Mouse (Mus musculus) liver, embryonic 15.5 days (tissue): Measurements from ENCODE around the gene Tec. TPM values are rescaled to one million over a fixed set of nuclear protein-coding genes. Genes with fewer than 3 reads are reported as not detected.

Experiments used
- ATAC-seq: fragments of 200-750 bp; cut with Nextera tagmentation; 2 replicates; pipeline ENCODE4 v1.8.0; 2017; ENCODE audit warnings: moderate number of reproducible peaks, mild to moderate bottlenecking, moderate library complexity; ENCODE audit not compliant: insufficient read depth
- H3K27ac ChIP-seq: fragments of 300-500 bp; sonication (generic); replicated peaks from 2 replicates; pipeline ENCODE4 v1.5.1; 2015; ENCODE audit warnings: mild to moderate bottlenecking, inconsistent platforms
- H3K27me3 ChIP-seq: fragments of 300-500 bp; sonication (generic); 2 replicates; pipeline ENCODE4 v1.6.1; 2015; ENCODE audit warnings: mild to moderate bottlenecking, inconsistent platforms
- H3K36me3 ChIP-seq: fragments of 300-500 bp; sonication (generic); replicated peaks from 2 replicates; pipeline ENCODE4 v1.6.1; 2015; ENCODE audit warnings: moderate library complexity, mild to moderate bottlenecking, inconsistent platforms
- H3K4me1 ChIP-seq: fragments of 300-500 bp; sonication (generic); replicated peaks from 2 replicates; pipeline ENCODE4 v1.6.1; 2015; ENCODE audit warnings: inconsistent platforms
- H3K4me2 ChIP-seq: fragments of 300-500 bp; sonication (generic); 2 replicates; pipeline ENCODE4 v1.6.1; 2015; ENCODE audit warnings: moderate library complexity, mild to moderate bottlenecking, inconsistent platforms
- H3K4me3 ChIP-seq: fragments of 300-500 bp; sonication (generic); replicated peaks from 2 replicates; pipeline ENCODE4 v1.5.1; 2015; ENCODE audit warnings: mild to moderate bottlenecking, inconsistent platforms
- H3K9ac ChIP-seq: fragments of 300-500 bp; sonication (generic); 2 replicates; pipeline ENCODE4 v1.6.1; 2015; ENCODE audit warnings: moderate library complexity, mild to moderate bottlenecking, inconsistent platforms
- H3K9me3 ChIP-seq: fragments of 300-500 bp; sonication (generic); replicated peaks from 2 replicates; pipeline ENCODE4 v1.6.1; 2016; ENCODE audit warnings: inconsistent platforms
- WGBS: fragments of 180-500 bp; shearing (Covaris S2); methylation state at CpG from one replicate; pipeline ENCODE4 v1.1.7; 2015; ENCODE audit warnings: mixed read lengths; ENCODE audit not compliant: insufficient replicate concordance; 5-methylcytosine and 5-hydroxymethylcytosine counted together
- polyA plus RNA-seq: library from polyadenylated mRNA; unstranded; fragments of >200 nt; fragmentation: Nextera tagmentation; extraction: Ambion mirVana; gene quantifications from 2 replicates; pipeline ENCODE4 v1.2.1, GENCODE M21; 2015

The Tec gene
- polyA plus RNA-seq, 1 experiment from 2014 or later = 3.5 TPM

- Histone ChIP-seq H3K4me2 (no peak overlapping the region), H3K4me3 (no peak overlapping the region), H3K9ac (no peak overlapping the region), H3K4me1 (0 out of 2 replicates have a peak, but pooled peaks cover 3% of the 10 kb centered on the region), H3K9me3 (no peaks in the 10 kb centered on the region), H3K27me3 (no peaks in the 10 kb centered on the region), H3K27ac (no peak overlapping the region), H3K36me3 (no peaks in the 10 kb centered on the region)
- no peak for ATAC-seq
- 75% methylated on average over 19 of the region's 19 CpGs for WGBS
Measured at GRCm38 (mm10) chr5:72886458-72887222, 18.4 kb upstream of the Tec start.

DNA sequence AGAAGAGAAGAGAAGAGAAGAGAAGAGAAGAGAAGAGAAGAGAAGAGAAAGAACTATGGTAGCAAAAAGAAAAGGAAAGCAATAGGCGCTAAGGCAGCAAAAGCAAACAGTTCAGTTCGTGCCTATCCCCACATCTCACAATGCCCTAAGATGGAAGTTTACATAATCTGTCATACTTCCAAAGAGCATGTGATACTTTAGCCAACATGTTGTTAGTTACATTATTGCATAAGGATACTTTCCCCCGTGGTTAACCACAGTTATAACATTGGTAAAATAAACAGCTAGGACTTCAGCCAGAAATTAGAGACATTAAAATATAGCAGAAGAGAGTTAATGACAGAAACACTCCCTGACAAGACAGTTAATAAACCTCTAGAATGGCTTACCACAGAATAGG lies 15.4 kb upstream of the Tec start:
- Histone ChIP-seq H3K9me3 (no peaks in the 10 kb centered on the region), H3K9ac (no peak overlapping the region), H3K27ac (no peak overlapping the region), H3K27me3 (peaks cover 5% of the 10 kb centered on the region; the same call in 1 of the 2 replicates), H3K4me2 (no peak overlapping the region), H3K36me3 (no peaks in the 10 kb centered on the region), H3K4me3 (no peak overlapping the region), H3K4me1 (no peaks in the 10 kb centered on the region)
- 44% methylated on average over 3 of the region's 3 CpGs for WGBS
- no peak for ATAC-seq

DNA sequence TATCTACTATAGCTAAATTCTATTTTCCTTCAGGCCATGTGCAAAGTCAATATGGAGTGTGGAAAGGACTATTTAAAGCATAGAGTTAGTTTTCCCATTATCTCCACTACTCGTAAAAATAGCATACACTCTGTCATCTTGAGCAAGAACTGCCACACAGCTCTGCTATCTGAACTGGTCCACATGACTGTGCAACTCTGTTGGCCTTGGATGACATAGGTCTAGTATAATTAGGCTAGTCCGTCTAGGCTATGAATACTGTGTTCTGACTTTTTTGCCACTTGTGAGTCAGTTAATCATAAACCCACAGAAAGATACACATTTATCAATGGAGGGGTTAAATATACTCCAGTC lies 14.1 kb upstream of the Tec start:
- Histone ChIP-seq H3K4me3 (no peak overlapping the region), H3K27me3 (peaks cover 8% of the 10 kb centered on the region; the same call in 1 of the 2 replicates), H3K36me3 (no peaks in the 10 kb centered on the region), H3K9me3 (no peaks in the 10 kb centered on the region), H3K27ac (no peak overlapping the region), H3K4me1 (no peaks in the 10 kb centered on the region), H3K4me2 (no peak overlapping the region), H3K9ac (no peak overlapping the region)
- ATAC-seq = peak; percentile 42; the same call in 1 of the 2 replicates
- WGBS = 20% methylated on average over 2 of the region's 2 CpGs

DNA sequence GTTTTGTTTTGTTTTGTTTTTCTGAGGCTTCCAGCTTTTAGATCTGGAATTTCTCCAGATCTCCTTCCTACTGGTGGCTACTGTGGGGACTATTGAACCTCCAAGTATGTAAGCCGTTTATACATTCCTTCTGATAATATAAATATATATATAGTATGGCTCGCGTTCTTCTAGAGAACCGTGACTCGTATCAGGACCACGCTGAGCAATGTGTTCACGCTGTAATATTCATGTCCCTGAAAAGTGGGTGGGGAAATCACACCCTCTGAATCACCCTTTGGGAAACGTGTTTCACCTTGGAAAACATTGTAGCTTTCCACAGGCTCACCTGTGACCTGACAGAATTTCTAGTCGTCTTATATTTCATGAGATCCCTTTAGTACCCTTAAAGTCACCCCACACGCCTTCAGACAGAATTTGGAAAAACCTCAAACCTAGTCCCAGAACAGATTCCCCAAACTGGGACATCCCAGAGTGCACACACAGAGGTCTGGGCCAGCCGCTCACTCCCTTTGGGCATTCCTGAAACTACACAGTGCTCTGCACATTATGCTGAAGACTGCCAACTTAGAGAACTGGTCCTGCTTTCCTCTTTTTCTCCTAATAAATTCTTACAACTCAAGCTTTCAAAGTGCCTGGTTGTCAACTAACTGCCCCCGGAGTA lies 13.6 kb upstream of the Tec start:
- peaks cover 8% of the 10 kb centered on the region; the same call in 1 of the 2 replicates for H3K27me3 ChIP-seq
- no peak for ATAC-seq
- H3K36me3 ChIP-seq = no peaks in the 10 kb centered on the region
- no peak overlapping the region for H3K4me2 ChIP-seq
- 71% methylated on average over 12 of the region's 12 CpGs for WGBS
- no peak overlapping the region for H3K27ac ChIP-seq
- H3K9me3 ChIP-seq = no peaks in the 10 kb centered on the region
- no peak overlapping the region for H3K9ac ChIP-seq
- no peak overlapping the region for H3K4me3 ChIP-seq
- no peaks in the 10 kb centered on the region for H3K4me1 ChIP-seq

DNA sequence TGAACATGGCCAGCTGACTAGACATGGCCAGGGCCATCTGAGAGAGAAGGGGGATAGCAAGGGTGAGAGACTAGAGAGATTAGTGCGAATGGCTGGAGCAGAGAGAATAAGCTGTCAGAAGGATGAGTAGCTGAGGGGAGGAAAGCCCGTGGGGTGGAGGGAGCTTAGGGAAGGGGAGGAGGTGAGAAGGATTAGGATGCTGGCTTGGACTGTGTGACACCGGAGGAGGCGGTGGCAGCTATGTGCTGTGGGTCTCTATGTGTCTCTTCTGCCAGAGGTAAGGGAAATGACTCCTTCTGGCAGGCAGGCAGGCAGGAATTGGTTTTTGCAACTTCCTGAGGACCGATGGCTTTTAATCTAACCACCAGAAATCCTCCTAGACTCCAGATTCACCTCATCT lies 11.5 kb upstream of the Tec start:
- H3K9ac ChIP-seq = no peak overlapping the region
- no peak overlapping the region for H3K4me3 ChIP-seq
- H3K36me3 ChIP-seq = no peaks in the 10 kb centered on the region
- H3K27me3 ChIP-seq = peaks cover 20% of the 10 kb centered on the region; the same call in 1 of the 2 replicates
- 20% methylated on average over 5 of the region's 5 CpGs for WGBS
- no peak for ATAC-seq
- H3K4me2 ChIP-seq = no peak overlapping the region
- no peaks in the 10 kb centered on the region for H3K4me1 ChIP-seq
- H3K9me3 ChIP-seq = no peaks in the 10 kb centered on the region
- no peak overlapping the region for H3K27ac ChIP-seq

- ATAC-seq = no peak
- Histone ChIP-seq H3K36me3 (no peaks in the 10 kb centered on the region), H3K9ac (no peak overlapping the region), H3K4me1 (peaks cover 30% of the 10 kb centered on the region), H3K27ac (no peak overlapping the region), H3K4me2 (no peak overlapping the region), H3K27me3 (peaks cover 48% of the 10 kb centered on the region), H3K9me3 (no peaks in the 10 kb centered on the region), H3K4me3 (no peak overlapping the region)
- WGBS = 74% methylated on average over 4 of the region's 4 CpGs
Measured at GRCm38 (mm10) chr5:72871114-72871513, 2.8 kb upstream of the Tec start.

- no peak for ATAC-seq
- H3K36me3 ChIP-seq = no peaks in the 10 kb centered on the region
- no peak overlapping the region for H3K9ac ChIP-seq
- WGBS = 66% methylated on average over 14 of the region's 14 CpGs
- no peak overlapping the region for H3K4me2 ChIP-seq
- H3K27me3 ChIP-seq = peaks cover 50% of the 10 kb centered on the region
- no peaks in the 10 kb centered on the region for H3K9me3 ChIP-seq
- no peak overlapping the region for H3K4me3 ChIP-seq
- H3K4me1 ChIP-seq = peaks cover 32% of the 10 kb centered on the region
- no peak overlapping the region for H3K27ac ChIP-seq
Measured at GRCm38 (mm10) chr5:72869779-72870608, 1.7 kb upstream of the Tec start.

DNA sequence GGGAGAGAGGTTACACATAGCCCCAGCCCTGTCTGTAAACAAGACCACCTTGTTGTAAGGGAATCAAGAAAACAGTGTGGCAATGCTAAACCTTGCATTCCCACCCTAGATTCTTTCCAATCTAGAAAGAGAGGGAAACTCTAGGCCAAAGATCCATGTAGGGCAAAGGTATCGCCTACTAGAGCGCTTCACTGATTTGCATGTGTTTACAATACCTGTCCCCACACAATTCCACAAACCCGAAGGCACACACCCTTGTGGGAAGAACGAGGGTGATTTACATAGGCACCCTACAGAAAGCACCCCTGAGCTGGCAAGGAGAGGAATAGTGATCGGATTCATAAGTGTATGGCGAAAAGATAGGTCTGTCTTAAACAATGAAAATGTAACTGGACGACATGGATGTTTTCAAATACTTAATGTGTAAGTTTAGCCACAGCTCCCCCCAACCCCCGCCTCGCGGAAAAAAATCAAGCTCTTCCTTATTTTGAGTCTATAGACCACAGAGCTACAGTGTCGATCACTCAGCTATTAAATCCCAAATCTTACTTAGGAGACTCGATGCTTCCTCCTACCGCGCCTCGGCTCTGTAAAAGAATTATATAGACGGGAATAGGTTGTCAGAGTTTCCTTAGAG lies 1.1 kb downstream of the Tec start:
- Histone ChIP-seq H3K36me3 (no peaks in the 10 kb centered on the region), H3K4me2 (peak overlapping the region; percentile 79), H3K27ac (no peak overlapping the region), H3K9me3 (no peaks in the 10 kb centered on the region), H3K27me3 (peaks cover 58% of the 10 kb centered on the region), H3K4me1 (peaks cover 35% of the 10 kb centered on the region), H3K4me3 (peak overlapping the region; percentile 61), H3K9ac (no peak overlapping the region)
- ATAC-seq = no peak
- 15% methylated on average over 16 of the region's 16 CpGs for WGBS

DNA sequence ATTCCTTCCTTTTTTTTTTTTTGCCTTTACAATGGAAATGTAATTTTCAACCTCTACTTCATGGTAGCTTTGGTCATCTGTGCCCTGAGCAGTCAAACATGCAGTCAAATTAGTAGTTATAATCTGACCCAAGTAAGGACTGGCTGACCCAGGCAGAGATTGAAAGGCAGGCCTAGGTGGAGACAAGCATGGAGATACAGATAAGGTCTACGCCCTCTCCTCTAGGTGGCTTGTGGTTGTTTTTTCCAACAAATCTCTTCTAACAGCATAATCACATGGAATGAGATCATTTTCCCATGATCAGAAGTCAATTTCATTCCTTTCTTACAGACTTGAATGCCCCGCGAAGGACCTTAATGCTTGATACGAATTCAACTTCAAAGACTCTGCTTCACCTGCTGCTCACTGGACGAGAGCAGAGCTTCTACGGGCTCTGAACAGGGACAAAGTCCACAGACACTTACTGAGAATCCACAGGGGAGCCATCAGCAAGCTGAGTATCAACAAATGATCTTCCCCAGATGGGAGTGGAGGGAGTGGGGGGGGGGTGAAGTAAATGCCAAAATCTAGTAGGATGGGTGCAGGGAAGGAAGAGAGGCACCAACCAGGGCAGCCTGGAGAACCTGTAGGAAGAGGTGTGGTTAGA lies 1.9 kb downstream of the Tec start:
- Histone ChIP-seq H3K9me3 (no peaks in the 10 kb centered on the region), H3K27me3 (peaks cover 58% of the 10 kb centered on the region), H3K36me3 (no peaks in the 10 kb centered on the region), H3K4me3 (no peak overlapping the region), H3K27ac (no peak overlapping the region), H3K4me1 (peaks cover 35% of the 10 kb centered on the region), H3K4me2 (peak overlapping the region; percentile 79), H3K9ac (no peak overlapping the region)
- whole genome bisulfite sequencing = 37% methylated on average over 6 of the region's 6 CpGs
- no peak for ATAC-seq

GRCm38 (mm10) chr5:72864654-72865178 lies 3.6 kb downstream of the Tec start:
- no peak for ATAC-seq
- WGBS = 25% methylated on average over 3 of the region's 3 CpGs

More at GRCm38 (mm10) chr5:72864654-72865178, 3.6 kb downstream of the Tec start:
- Histone ChIP-seq H3K4me2 (no peak overlapping the region), H3K27ac (no peak overlapping the region), H3K4me1 (peaks cover 35% of the 10 kb centered on the region), H3K9ac (no peak overlapping the region), H3K9me3 (no peaks in the 10 kb centered on the region), H3K4me3 (no peak overlapping the region), H3K36me3 (no peaks in the 10 kb centered on the region), H3K27me3 (peaks cover 54% of the 10 kb centered on the region)
